In the genomic region with DNA sequence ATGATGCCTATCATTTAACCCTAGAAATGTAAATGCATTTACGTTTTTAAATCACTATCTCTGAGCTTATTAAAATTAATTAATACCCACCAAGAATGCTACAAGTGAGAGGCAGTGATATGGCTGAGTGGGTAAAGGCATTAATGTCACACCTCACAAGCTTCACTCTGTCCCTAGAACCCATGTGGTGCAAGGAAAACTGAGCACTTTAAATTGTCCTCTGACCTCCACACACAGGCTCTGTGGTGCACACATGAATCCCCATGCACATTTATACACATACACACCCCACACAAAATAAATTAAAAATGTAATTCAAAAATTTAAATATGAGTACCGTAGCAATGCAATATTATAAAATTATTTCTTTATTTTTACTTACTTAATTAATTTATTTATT, we compare ENCODE assay signal across 25 mouse cellular contexts.
"Had no signal": no experiment of that assay in that cellular context is flagged by ENCODE, and none has a peak within 500 bp of the region (broad histone marks: within the 10 kb centered on the region; RNA-seq: fewer than 3 reads in every experiment).

No protein-coding gene starts in this region.

- H3K4me3 ChIP-seq: heart, adult 2 months; heart, embryonic 13.5 days; heart, embryonic 15.5 days; hindbrain, embryonic 13.5 days; hindbrain, embryonic 15.5 days; kidney, embryonic 15.5 days; limb, embryonic 13.5 days; limb, embryonic 15.5 days had no signal

- ATAC-seq: hindbrain, postnatal 0 days; intestine, embryonic 16.5 days had no signal

- H3K4me2 ChIP-seq: heart, embryonic 11.5 days; heart, embryonic 13.5 days; heart, embryonic 15.5 days; hindbrain, embryonic 13.5 days; hindbrain, embryonic 15.5 days; kidney, embryonic 15.5 days; limb, embryonic 13.5 days; limb, embryonic 15.5 days had no signal

- H3K36me3 ChIP-seq: heart, embryonic 15.5 days; hindbrain, embryonic 13.5 days; hindbrain, embryonic 15.5 days; kidney, embryonic 15.5 days; limb, embryonic 13.5 days; limb, embryonic 15.5 days had no signal

- H3K27ac ChIP-seq: heart, adult 2 months; heart, embryonic 15.5 days; hindbrain, embryonic 15.5 days; hindbrain, postnatal 0 days; kidney, embryonic 15.5 days; kidney, postnatal 0 days; limb, embryonic 13.5 days; limb, embryonic 15.5 days had no signal

- H3K27me3 ChIP-seq: heart, embryonic 13.5 days; heart, embryonic 15.5 days; hindbrain, embryonic 13.5 days; hindbrain, embryonic 15.5 days; limb, embryonic 13.5 days; limb, embryonic 15.5 days had no signal

- H3K9me3 ChIP-seq: heart, embryonic 13.5 days; heart, embryonic 15.5 days; hindbrain, embryonic 13.5 days; hindbrain, embryonic 15.5 days; kidney, embryonic 15.5 days; limb, embryonic 13.5 days; limb, embryonic 15.5 days had no signal

- DNase-seq: gastrocnemius, postnatal 14 days; gastrocnemius, postnatal 36 days; heart, adult 11 months; heart, adult 2 months; heart, postnatal 14 days; heart, postnatal 36 days; kidney, adult 11 months; kidney, adult 2 months; kidney, adult 9 months; kidney, postnatal 14 days; kidney, postnatal 36 days; layer of hippocampus, adult 9-11 months; layer of hippocampus, postnatal 36 days; left cerebral cortex, postnatal 4 days had no signal

- H3K9ac ChIP-seq: heart, embryonic 13.5 days; heart, embryonic 15.5 days; hindbrain, embryonic 13.5 days; hindbrain, embryonic 15.5 days; kidney, embryonic 15.5 days; limb, embryonic 13.5 days; limb, embryonic 15.5 days had no signal

- H3K4me1 ChIP-seq: kidney, embryonic 15.5 days; limb, embryonic 13.5 days; limb, embryonic 15.5 days had no signal
